Mouse (Mus musculus) bone marrow macrophage, adult 2 months (primary cell): ENCODE measurements at regions not wholly inside any gene's neighbourhood (a gene's known extent, or its start where the extent isn't known, plus 50 kb on each side); places are given as distances from the start of the nearest gene placed in this dataset.

Source experiments
- CTCF ChIP-seq: IDR thresholded peaks from 2 replicates; pipeline ENCODE4 v1.5.1; 2012; ENCODE audit warnings: low read depth, mild to moderate bottlenecking, low read length, moderate library complexity
- POLR2A ChIP-seq: IDR thresholded peaks from 2 replicates; pipeline ENCODE4 v1.6.1; 2012; ENCODE audit warnings: mild to moderate bottlenecking, low read depth, low read length, borderline replicate concordance

- no peak for TF ChIP-seq CTCF
- TF ChIP-seq POLR2A: no peak
Observed at GRCm38 (mm10) chr3:144088261-144088884, 116.6 kb downstream of the Lmo4 start.
